Mouse (Mus musculus): ENCODE measurements around the gene Pip5k1a. TPM values are rescaled to one million over a fixed set of nuclear protein-coding genes. Genes with fewer than 3 reads are reported as not detected.
A peak's percentile ranks its signal among the peaks of the same experiment; 100 is the strongest.
"Not testable (repeated sequence)": the region's sequence is repeated elsewhere in the genome, so short reads cannot be mapped to it uniquely, and the experiment has no call there.

The Pip5k1a gene
- total RNA-seq (2022), result 10 to 100 TPM; 47.4 to 69.4 (median 54.9) TPM

DNA sequence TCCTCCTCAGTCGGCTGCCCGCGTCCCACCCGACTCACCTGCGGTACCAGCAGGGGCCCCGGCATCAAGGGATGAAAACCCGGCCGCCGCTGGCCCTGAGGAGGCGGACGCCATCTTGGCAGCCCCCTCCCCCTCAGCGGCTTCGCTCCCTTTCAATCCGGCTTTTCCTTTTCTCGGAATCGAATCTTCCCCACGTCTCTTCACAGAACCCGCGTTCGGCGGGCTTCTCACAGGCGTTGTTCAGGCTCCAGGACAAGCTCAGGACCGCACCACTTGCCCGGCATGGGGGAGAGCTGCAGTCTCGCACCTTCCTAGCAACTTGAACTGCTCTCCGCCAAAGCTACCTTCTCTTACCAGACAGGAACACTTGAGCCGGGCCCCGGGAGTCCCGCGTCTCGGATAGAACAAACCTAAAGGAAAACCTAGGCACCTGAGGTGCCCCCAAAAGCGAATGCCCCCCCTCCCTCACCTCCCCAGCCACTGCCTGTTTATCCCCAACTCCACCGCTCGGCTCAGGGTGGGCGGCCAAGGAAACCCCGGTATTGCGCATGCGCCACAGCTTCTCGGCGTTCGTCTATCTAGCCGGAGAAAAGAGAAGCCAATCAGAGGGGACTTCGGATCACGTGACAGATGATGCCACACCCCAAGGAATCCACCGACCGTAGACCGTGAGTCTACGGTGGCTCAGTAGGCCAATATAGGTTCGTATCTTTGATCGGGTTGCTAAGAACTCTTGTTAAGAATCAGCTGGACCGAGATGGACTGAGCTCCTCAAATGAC, at the start of gene Pip5k1a:
Pip5k1a (minus strand) TSS at position 593 of the 780 bp plus-strand sequence.
- DNase-seq, result peak; percentile 96

- no peak for DNase-seq
Observed at GRCm38 (mm10) chr3:95153874-95154273, 47.1 kb upstream of the Pip5k1a start.

DNA sequence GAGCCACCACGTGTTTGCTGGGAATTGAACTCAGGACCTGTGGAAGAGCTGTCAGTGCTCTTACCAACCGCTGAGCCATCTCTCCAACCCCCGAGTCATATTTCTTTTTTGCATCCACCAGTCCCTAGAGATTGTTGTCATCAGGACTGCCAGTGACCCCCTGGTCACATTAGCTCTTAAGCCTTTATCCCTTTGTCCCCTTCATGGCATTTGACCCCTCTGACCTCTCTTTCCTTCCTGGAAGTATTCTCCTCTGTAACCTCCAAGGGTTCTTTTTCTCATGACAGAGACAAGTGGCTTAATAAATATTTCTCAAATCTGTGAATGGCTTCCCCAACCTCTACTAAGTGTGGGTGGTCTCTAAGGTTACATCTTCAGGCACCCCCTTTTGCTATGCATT, 41.2 kb upstream of the Pip5k1a start:
- DNase-seq, result no peak

DNA sequence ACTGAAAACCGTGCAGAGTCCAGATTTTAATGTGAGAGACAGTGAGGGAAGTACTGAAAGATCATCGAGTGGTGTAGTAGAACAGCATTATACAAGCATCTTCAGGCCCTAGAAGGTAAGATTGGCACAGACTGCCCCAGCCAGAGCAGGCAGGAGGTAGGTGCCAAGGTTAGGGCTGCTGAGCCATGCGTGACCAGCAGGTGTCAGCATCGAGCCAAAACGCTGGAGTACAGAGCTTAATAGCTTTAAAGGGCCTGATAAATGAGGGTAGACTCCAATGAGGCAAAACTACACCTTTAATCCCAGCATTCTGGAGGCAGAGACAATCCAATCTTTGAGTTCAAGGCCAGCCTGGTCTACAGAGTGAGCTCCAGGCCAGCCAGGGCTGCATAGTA, 35.9 kb upstream of the Pip5k1a start:
- DNase-seq, result peak; percentile 77

- no peak for DNase-seq
Observed at GRCm38 (mm10) chr3:95141952-95142616, 35.4 kb upstream of the Pip5k1a start, which contains the start of gene Tnfaip8l2. Gene Tnfaip8l2, minus strand, starts transcription at chr3:95142360.

DNA sequence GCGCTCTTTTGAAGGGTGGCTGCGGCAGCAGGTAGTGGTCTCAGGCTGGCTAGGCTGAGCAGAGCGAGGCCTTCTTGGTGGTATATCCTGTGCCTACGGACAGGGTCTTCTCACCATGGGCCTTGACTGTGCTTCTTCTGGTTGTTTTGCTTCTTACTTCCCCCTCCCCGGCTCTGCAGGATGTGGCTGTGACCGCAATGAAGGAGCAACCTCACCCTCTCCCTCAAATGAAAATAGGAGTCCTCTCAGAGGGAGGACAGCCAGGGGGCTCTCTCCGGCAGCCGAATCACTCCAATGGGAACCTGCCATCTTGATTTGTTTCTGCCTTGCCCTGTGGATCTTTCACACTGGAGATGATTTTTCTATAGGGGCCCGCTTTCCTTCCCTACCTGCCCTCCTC, 34.7 kb upstream of the Pip5k1a start:
- DNase-seq, result no peak

DNA sequence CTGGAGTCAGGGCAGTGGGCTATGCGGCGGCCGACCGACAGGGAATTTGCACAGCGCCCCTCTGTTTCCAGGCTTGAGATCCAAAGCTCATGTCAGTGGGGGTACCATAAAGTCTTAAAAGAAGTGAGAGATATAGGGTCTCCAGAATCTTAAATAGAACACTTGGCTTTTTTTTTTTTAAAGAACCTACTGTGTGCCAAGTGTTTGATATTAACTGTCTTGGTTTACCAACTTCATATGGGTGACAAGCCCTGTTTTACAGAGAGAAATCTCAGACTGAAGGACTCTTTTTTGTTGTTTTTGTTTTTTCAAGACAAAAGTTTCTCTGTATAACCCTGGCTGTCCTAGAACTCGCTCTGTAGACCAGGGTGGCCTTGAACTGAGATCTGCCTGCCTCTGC, 34.1 kb upstream of the Pip5k1a start:
- no peak for DNase-seq

GRCm38 (mm10) chr3:95140289-95140595, 33.5 kb upstream of the Pip5k1a start:
- no peak for DNase-seq

- DNase-seq, result no peak
Observed at GRCm38 (mm10) chr3:95139586-95140288, 33.0 kb upstream of the Pip5k1a start.

- no peak for DNase-seq
Observed at GRCm38 (mm10) chr3:95136336-95136735, 29.6 kb upstream of the Pip5k1a start.

- DNase-seq, result no peak
Observed at GRCm38 (mm10) chr3:95135433-95136052, 28.8 kb upstream of the Pip5k1a start.

DNA sequence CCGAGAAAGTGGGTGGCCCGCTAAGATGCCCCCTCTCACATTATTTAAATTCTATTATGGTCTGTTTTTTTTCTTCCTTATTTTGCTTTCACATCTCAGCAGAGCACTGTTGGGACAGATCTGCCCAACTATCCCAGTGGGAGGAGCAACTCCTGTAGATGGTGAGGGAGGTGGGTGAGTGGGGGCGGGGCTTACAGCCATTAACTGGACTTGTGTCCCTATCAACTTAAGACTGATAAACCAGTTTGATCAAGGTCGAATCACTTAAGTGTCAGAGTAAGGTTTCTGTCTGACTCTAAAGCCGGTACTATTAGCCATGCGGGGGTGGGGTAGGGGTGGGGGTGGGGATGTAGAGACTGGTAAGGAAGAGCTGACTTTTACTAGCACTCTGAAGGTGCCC, 28.3 kb upstream of the Pip5k1a start:
- peak; percentile 66 for DNase-seq

- DNase-seq, result not testable (repeated sequence)
Observed at GRCm38 (mm10) chr3:95134133-95134532, 27.4 kb upstream of the Pip5k1a start.

- peak; percentile 93 for DNase-seq
Observed at GRCm38 (mm10) chr3:95133680-95134101, 27.0 kb upstream of the Pip5k1a start, which contains the start of the genes Scnm1 and Lysmd1. Gene Scnm1, minus strand, starts transcription at chr3:95134011. Gene Lysmd1, plus strand, starts transcription at chr3:95134088.

DNA sequence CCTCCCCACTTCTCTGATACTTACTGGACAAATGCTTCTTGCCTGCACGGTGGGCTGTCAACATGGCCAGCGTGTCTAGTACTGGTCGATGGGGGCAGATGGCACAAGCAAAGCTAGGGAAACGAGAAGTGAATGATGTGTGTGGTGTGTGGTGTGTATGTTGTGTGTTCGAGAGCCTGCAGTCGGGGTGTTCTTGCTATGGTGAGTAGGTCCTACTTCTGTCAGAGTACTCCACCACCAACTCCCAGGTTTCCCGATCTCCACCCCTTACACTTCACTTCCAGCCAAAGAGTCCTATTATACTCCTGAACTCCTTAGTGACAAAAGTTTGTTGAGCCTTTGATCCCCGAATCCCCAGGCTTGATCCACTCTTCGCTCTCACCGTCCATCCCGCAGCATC, 26.4 kb upstream of the Pip5k1a start:
- no peak for DNase-seq

DNA sequence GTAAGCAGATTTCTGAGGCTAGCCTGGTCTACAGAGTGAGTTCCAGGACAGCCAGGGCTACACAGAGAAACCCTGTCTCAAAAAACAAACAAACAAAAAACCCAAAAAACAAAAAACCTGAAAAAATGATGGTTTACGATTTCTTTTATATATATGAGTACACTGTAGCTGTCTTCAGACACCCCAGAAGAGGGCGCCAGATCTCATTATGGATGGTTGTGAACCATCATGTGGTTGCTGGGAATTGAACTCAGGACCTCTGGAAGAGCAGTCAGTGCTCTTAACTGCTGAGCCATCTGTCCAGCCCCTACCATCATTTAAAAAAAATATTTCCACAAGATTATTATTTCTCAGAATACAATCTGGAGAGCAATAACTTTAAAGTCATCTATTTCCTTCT, 25.7 kb upstream of the Pip5k1a start:
- DNase-seq, result not testable (repeated sequence)

DNA sequence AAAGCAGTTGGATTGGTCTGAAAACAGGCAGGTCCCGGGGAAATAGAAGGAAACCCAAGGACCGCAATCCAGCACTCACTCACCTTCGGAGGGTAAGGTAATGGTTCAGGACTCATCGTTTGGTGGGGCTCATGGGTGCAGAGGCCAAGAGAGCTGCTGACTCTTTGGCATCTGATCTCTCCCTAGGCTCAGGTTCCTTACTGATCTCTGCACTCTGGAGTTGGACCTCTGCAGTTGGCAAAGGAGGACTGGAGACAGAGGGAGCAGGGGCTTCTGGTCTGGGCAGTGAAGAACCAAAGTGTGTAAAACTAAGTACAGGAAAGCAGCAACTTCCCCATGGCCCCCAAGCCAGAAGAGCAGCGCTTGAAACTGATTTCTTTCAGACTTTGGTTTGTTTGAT, 23.4 kb upstream of the Pip5k1a start:
- DNase-seq, result no peak

- no peak for DNase-seq
Observed at GRCm38 (mm10) chr3:95129226-95129651, 22.5 kb upstream of the Pip5k1a start.

DNA sequence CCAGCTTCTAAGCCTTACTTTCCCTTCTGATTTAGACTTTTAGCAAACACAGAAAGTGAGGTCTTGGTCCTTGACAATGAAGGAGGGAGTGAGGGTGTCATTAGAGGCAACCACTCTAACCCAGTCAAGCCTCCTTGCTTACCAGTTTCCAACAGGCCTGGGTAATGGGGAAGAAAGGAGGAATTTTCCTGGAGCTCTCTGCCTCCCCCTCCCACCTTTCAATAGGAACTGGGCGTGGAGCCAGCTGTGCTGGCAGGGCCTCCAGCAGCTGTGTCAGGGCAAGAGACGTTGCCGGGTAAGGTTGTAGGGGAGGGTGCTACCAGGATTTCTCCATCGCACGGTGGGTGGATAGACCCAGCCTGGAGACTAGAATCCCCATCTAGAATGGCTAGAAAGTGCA, 18.2 kb upstream of the Pip5k1a start:
- no peak for DNase-seq

DNA sequence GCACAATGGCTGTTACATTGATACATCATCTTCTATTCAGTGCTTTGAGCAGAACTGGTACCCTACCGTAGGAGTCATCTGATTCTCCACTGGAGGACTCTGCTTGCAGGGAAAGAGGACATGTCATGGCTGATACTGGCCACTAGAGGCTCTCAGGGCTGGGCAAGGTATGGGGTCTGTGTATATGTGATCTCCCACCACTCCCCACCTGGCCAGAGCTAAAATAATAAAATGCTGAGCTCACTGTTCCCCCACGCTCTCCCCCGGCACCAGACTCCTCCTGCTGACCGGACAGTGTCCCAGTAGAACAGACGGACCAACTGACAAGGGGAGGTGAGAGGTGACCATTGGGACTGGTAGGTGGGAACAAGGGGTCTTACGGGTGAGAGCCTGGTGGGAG, 17.5 kb upstream of the Pip5k1a start, which contains the start of gene Tmod4:
Tmod4 (plus strand) TSS at position 231 of the 400 bp plus-strand sequence.
- DNase-seq, result no peak

DNA sequence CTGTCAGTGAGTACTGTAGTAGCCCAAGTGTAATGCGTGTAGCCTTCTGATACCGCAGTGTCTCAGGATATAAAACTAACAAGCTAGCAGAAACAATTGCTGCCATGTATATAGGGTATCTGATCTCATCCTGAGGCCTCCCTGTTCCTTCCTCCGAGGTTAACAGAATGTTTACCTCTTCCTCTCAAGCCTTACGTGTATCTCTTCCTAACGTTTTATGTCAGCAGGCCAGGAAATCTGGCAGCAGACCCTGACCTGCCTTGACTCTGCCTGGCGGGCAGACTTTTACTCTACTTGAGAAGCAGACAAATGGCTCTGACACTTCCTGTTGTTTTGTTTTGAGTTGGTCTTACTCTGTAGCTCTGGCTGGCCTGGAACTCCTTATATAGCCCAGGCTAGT, 14.8 kb upstream of the Pip5k1a start:
- DNase-seq, result no peak

DNA sequence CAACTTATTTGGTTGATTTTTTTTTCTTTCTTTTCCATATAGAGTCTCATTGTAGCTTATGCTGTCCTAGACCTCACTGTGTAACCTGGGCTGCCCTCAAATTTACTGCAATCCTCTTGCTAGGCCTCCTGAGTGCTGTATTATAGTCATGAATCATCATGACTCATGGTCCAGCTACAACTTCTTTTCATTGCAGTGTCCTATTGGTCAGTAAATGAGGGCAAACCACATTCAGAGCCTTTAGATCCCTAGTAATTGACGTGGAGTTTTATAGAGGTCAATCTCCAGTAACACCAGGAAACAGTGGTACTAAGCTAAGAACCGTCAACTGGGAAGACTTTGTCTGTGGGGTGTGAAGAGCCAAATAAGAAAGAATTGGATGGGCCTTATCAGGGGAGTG, 11.0 kb upstream of the Pip5k1a start:
- DNase-seq, result no peak

- DNase-seq, result no peak
Observed at GRCm38 (mm10) chr3:95112760-95113159, 6.0 kb upstream of the Pip5k1a start.

Data from adrenal gland, adult 8-10 months (tissue).